Mouse (Mus musculus) cerebellum, adult 2 months (tissue): ENCODE results near the gene Xpr1.
"Not testable (repeated sequence)": the region's sequence is repeated elsewhere in the genome, so short reads cannot be mapped to it uniquely, and the experiment has no call there.

Source experiments
- CTCF ChIP-seq: fragments of 200-500 bp; IDR thresholded peaks from 2 replicates; pipeline ENCODE4 v1.5.1; 2011; ENCODE audit warnings: low read depth, mild to moderate bottlenecking, control low read depth, low read length, moderate library complexity, borderline replicate concordance; ENCODE audit not compliant: insufficient read depth
- POLR2A ChIP-seq: fragments of 200-500 bp; IDR thresholded peaks from 2 replicates; pipeline ENCODE4 v1.6.1; 2011; ENCODE audit warnings: low read length, control low read depth, borderline replicate concordance; ENCODE audit not compliant: insufficient read depth

- TF ChIP-seq CTCF, POLR2A: not testable (repeated sequence)
These were observed 154.7 kb downstream of the Xpr1 start for GRCm38 (mm10) chr1:155262496-155262895.
